Mouse (Mus musculus): ENCODE results near the gene BC049715. TPM values are rescaled to one million over a fixed set of nuclear protein-coding genes. Genes with fewer than 3 reads are reported as not detected.

BC049715 gene
- polyA plus RNA-seq, 1 experiment from 2014 or later: 1.7 TPM

DNA sequence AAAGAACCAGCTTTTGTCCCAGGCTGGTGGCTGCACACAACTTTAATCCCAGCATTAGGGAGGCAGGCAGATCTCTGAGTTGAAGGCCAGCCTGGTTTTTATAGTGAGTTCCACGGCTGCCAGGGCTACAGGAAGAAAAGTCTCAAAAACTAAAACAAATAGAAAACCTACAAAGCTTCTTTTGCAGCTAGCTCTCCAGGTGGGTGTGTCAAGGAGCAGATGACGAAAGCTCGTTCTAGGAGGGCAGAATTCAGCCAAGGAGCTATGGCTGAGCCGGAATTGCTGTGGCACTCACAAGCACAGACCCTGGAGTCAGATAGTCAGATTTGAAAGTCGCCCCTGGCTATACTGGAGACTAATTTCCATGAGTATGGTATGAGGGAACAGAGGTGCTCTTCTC is 20.6 kb upstream of the BC049715 start:
- no peaks in the 10 kb centered on the region for H3K27me3 ChIP-seq (replicated peaks; ENCODE audit: control insufficient read depth, insufficient read depth, low read length)
- no peak overlapping the region for H3K4me3 ChIP-seq (ENCODE audit: low read depth, low read length)
- DNase-seq (ENCODE audit: low spot score) (peak; percentile 51), ATAC-seq (replicated peaks; ENCODE audit: low FRiP score, low TSS enrichment, low read depth) (no peak)
- no peaks in the 10 kb centered on the region for H3K9me3 ChIP-seq (ENCODE audit: control insufficient read depth, low read length)
- 67% methylated on average over 5 of the region's 5 CpGs for WGBS
- H3K9ac ChIP-seq (ENCODE audit: low read length): no peak overlapping the region
- peaks cover 26% of the 10 kb centered on the region for H3K4me1 ChIP-seq (replicated peaks; ENCODE audit: control insufficient read depth, insufficient read depth, low read length)
- peak overlapping the region; percentile 96 for H3K4me2 ChIP-seq (ENCODE audit: low read length)
- H3K27ac ChIP-seq (ENCODE audit: low read depth): 0 out of 2 replicates have a peak overlapping the region, but pooled peaks have one; percentile 85
- peaks cover 2% of the 10 kb centered on the region; the same call in 1 of the 2 replicates for H3K36me3 ChIP-seq (ENCODE audit: control insufficient read depth, insufficient read depth, low read length)

DNA sequence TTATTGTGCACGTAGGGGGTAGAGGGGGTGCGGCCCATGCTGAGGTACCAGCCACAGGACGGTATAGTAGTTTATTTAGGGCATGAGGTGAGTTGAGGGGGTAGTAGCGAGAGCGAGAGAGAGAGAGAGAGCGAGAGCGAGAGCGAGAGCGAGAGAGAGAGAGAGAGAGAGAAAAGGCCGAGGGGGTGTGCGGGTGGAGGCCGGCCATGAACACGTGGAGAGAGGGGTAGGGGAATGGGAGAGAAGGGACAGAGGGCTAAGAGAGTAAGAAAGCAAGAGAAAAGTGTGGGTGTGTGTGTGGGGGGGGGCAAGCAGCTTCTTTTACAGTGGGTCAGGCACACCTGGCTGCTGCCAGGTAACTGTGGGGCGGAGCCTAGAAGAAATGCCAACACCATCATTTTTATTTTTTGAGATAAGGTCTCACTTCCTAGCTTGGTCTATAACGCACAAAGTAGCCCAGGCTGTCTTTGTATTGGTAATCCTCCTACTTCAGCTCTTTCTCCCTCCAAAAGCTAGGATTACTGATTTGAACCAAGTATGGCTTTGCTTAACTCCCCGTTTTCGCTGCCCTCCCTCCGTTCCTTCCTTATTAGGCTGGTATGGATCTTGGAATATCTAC is 19.9 kb upstream of the BC049715 start:
- ATAC-seq (replicated peaks; ENCODE audit: low FRiP score, low TSS enrichment, low read depth) (peak; percentile 8; the same call in 1 of the 2 replicates), DNase-seq (ENCODE audit: low spot score) (peak; percentile 64)
- H3K9me3 ChIP-seq (ENCODE audit: control insufficient read depth, low read length): no peaks in the 10 kb centered on the region

GRCm38 (mm10) chr6:136808014-136808417 is 19.4 kb upstream of the BC049715 start, which contains the start of gene H2afj:
Gene H2afj, plus strand, starts transcription at chr6:136808244.
- peak; percentile 77 for ATAC-seq (replicated peaks; ENCODE audit: low FRiP score, low TSS enrichment, low read depth)
- H3K4me2 ChIP-seq (ENCODE audit: low read length): peak within 1 kb of the TSS; percentile 96
- H3K4me1 ChIP-seq (replicated peaks; ENCODE audit: control insufficient read depth, insufficient read depth, low read length): peaks cover 23% of the 10 kb centered on the region
- WGBS: under 1% methylated on average over 34 of the region's 34 CpGs
- H3K4me3 ChIP-seq (ENCODE audit: low read depth, low read length): peak within 1 kb of the TSS; percentile 76
- DNase-seq (ENCODE audit: low spot score): peak; percentile 100
- peak within 1 kb of the TSS; percentile 65 for H3K9ac ChIP-seq (ENCODE audit: low read length)
- H3K27ac ChIP-seq (ENCODE audit: low read depth): peak within 1 kb of the TSS; percentile 85
- no peaks in the 10 kb centered on the region for H3K27me3 ChIP-seq (replicated peaks; ENCODE audit: control insufficient read depth, insufficient read depth, low read length)
- H3K36me3 ChIP-seq (ENCODE audit: control insufficient read depth, insufficient read depth, low read length): peaks cover 14% of the 10 kb centered on the region
- H3K9me3 ChIP-seq (ENCODE audit: control insufficient read depth, low read length): no peaks in the 10 kb centered on the region

More for the DNA sequence above, 19.9 kb upstream of the BC049715 start:
- Histone ChIP-seq H3K4me1 (replicated peaks; ENCODE audit: control insufficient read depth, insufficient read depth, low read length) (peaks cover 26% of the 10 kb centered on the region), H3K27ac (ENCODE audit: low read depth) (peak overlapping the region; percentile 85), H3K4me2 (ENCODE audit: low read length) (peak overlapping the region; percentile 96), H3K27me3 (replicated peaks; ENCODE audit: control insufficient read depth, insufficient read depth, low read length) (no peaks in the 10 kb centered on the region), H3K9ac (ENCODE audit: low read length) (peak overlapping the region; percentile 44), H3K4me3 (ENCODE audit: low read depth, low read length) (peak overlapping the region; percentile 76), H3K36me3 (ENCODE audit: control insufficient read depth, insufficient read depth, low read length) (peaks cover 9% of the 10 kb centered on the region)
- 31% methylated on average over 18 of the region's 18 CpGs for WGBS

DNA sequence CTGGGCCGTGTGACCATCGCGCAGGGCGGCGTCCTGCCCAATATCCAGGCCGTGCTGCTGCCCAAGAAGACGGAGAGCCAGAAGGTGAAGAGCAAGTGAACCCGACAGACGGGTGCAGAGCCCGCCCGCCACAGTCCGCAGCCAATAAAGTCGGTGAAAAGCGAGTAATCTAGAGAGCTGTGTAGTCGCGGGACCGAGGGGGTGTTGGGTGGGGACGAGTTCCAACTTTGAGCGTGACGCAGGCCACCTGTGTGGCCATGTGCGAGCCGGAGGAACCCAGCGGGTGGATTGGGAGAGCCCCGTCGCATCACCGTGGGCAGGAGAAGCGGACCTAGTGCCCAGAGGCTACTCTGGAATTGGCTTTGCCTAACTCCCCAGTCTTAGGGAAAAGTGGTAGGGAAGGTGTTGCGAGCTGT is 18.8 kb upstream of the BC049715 start:
- Histone ChIP-seq H3K36me3 (ENCODE audit: control insufficient read depth, insufficient read depth, low read length) (peaks cover 21% of the 10 kb centered on the region), H3K9ac (ENCODE audit: low read length) (peak overlapping the region; percentile 65), H3K4me3 (ENCODE audit: low read depth, low read length) (peak overlapping the region; percentile 76), H3K27ac (ENCODE audit: low read depth) (peak overlapping the region; percentile 85), H3K9me3 (ENCODE audit: control insufficient read depth, low read length) (no peaks in the 10 kb centered on the region), H3K4me2 (ENCODE audit: low read length) (peak overlapping the region; percentile 96), H3K27me3 (replicated peaks; ENCODE audit: control insufficient read depth, insufficient read depth, low read length) (no peaks in the 10 kb centered on the region), H3K4me1 (replicated peaks; ENCODE audit: control insufficient read depth, insufficient read depth, low read length) (peaks cover 22% of the 10 kb centered on the region)
- ATAC-seq (replicated peaks; ENCODE audit: low FRiP score, low TSS enrichment, low read depth) (peak; percentile 4), DNase-seq (ENCODE audit: low spot score) (peak; percentile 76)
- under 1% methylated on average over 28 of the region's 28 CpGs for WGBS

GRCm38 (mm10) chr6:136809077-136809476 is 18.3 kb upstream of the BC049715 start:
- no peak overlapping the region for H3K27ac ChIP-seq (ENCODE audit: low read depth)
- H3K4me1 ChIP-seq (replicated peaks; ENCODE audit: control insufficient read depth, insufficient read depth, low read length): peaks cover 22% of the 10 kb centered on the region
- peak; percentile 57 for DNase-seq (ENCODE audit: low spot score)
- WGBS: 30% methylated on average over 14 of the region's 14 CpGs
- H3K4me2 ChIP-seq (ENCODE audit: low read length): peak overlapping the region; percentile 96
- no peak for ATAC-seq (replicated peaks; ENCODE audit: low FRiP score, low TSS enrichment, low read depth)
- H3K4me3 ChIP-seq (ENCODE audit: low read depth, low read length): peak overlapping the region; percentile 76
- peaks cover 25% of the 10 kb centered on the region for H3K36me3 ChIP-seq (ENCODE audit: control insufficient read depth, insufficient read depth, low read length)
- peak overlapping the region; percentile 65 for H3K9ac ChIP-seq (ENCODE audit: low read length)
- H3K9me3 ChIP-seq (ENCODE audit: control insufficient read depth, low read length): no peaks in the 10 kb centered on the region
- no peaks in the 10 kb centered on the region for H3K27me3 ChIP-seq (replicated peaks; ENCODE audit: control insufficient read depth, insufficient read depth, low read length)

DNA sequence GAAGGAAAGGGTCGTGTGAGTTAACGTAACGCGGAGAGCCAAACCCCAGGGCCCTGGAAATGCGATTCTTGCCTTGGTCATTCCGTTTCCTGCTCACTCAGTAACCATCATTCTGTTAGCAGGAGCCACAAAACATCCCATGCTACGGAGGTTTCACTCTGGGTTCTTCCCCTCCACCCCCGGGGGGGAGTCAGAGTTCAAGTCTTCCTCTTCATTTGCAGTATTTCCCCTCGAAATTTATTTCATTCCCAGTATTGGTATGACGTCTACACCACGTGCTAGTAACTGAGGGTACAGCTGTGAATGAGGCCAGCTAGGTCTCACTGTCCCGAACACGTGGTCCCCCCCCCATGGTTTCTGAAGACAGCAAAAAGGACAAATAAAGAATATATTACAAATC is 17.8 kb upstream of the BC049715 start:
- no peak for ATAC-seq (replicated peaks; ENCODE audit: low FRiP score, low TSS enrichment, low read depth)
- peak overlapping the region; percentile 65; the same call in 1 of the 2 replicates for H3K9ac ChIP-seq (ENCODE audit: low read length)
- peaks cover 31% of the 10 kb centered on the region for H3K36me3 ChIP-seq (ENCODE audit: control insufficient read depth, insufficient read depth, low read length)
- WGBS: 76% methylated on average over 13 of the region's 13 CpGs
- no peaks in the 10 kb centered on the region for H3K9me3 ChIP-seq (ENCODE audit: control insufficient read depth, low read length)
- H3K4me3 ChIP-seq (ENCODE audit: low read depth, low read length): peak overlapping the region; percentile 76; the same call in 1 of the 2 replicates
- H3K27me3 ChIP-seq (replicated peaks; ENCODE audit: control insufficient read depth, insufficient read depth, low read length): no peaks in the 10 kb centered on the region
- H3K4me1 ChIP-seq (replicated peaks; ENCODE audit: control insufficient read depth, insufficient read depth, low read length): peaks cover 22% of the 10 kb centered on the region
- peak overlapping the region; percentile 96 for H3K4me2 ChIP-seq (ENCODE audit: low read length)
- H3K27ac ChIP-seq (ENCODE audit: low read depth): no peak overlapping the region
- DNase-seq (ENCODE audit: low spot score): peak; percentile 50

DNA sequence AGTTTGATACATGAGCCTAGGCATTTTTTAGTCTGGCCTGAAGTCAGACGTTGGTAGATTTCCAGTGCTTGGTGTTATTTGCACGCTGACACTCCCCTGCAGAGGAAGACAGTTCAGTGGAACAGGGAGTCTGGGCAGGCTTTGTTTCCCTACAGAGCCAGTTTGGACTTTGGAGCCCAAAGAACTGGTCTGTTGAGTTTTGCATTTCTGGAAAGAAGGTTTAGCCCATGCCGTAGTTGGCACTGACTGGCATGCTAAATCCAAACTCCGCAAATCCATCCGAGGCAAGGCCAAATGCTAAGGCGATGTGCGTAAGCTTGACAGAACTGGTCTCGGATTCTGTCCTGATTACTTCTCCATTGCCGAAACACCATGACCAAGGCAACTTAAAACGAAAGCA is 16.2 kb upstream of the BC049715 start:
- Histone ChIP-seq H3K4me2 (ENCODE audit: low read length) (no peak overlapping the region), H3K4me3 (ENCODE audit: low read depth, low read length) (no peak overlapping the region), H3K36me3 (ENCODE audit: control insufficient read depth, insufficient read depth, low read length) (peaks cover 45% of the 10 kb centered on the region), H3K27ac (ENCODE audit: low read depth) (no peak overlapping the region), H3K27me3 (replicated peaks; ENCODE audit: control insufficient read depth, insufficient read depth, low read length) (no peaks in the 10 kb centered on the region), H3K9me3 (ENCODE audit: control insufficient read depth, low read length) (no peaks in the 10 kb centered on the region), H3K9ac (ENCODE audit: low read length) (no peak overlapping the region), H3K4me1 (replicated peaks; ENCODE audit: control insufficient read depth, insufficient read depth, low read length) (peaks cover 17% of the 10 kb centered on the region)
- no peak for ATAC-seq (replicated peaks; ENCODE audit: low FRiP score, low TSS enrichment, low read depth)
- 85% methylated on average over 10 of the region's 10 CpGs for whole genome bisulfite sequencing
- DNase-seq (ENCODE audit: low spot score): peak; percentile 53

- H3K4me2 ChIP-seq (ENCODE audit: low read length): no peak overlapping the region
- H3K4me3 ChIP-seq (ENCODE audit: low read depth, low read length): no peak overlapping the region
- 45% methylated on average over 4 of the region's 4 CpGs for WGBS
- ATAC-seq (replicated peaks; ENCODE audit: low FRiP score, low TSS enrichment, low read depth): no peak
- peak; percentile 53 for DNase-seq (ENCODE audit: low spot score)
- H3K36me3 ChIP-seq (ENCODE audit: control insufficient read depth, insufficient read depth, low read length): peaks cover 64% of the 10 kb centered on the region
- H3K27me3 ChIP-seq (replicated peaks; ENCODE audit: control insufficient read depth, insufficient read depth, low read length): no peaks in the 10 kb centered on the region
- no peaks in the 10 kb centered on the region for H3K9me3 ChIP-seq (ENCODE audit: control insufficient read depth, low read length)
- H3K27ac ChIP-seq (ENCODE audit: low read depth): no peak overlapping the region
- no peak overlapping the region for H3K9ac ChIP-seq (ENCODE audit: low read length)
- peaks cover 14% of the 10 kb centered on the region; the same call in 1 of the 2 replicates for H3K4me1 ChIP-seq (replicated peaks; ENCODE audit: control insufficient read depth, insufficient read depth, low read length)
Observed at GRCm38 (mm10) chr6:136813117-136813516, 14.3 kb upstream of the BC049715 start.

GRCm38 (mm10) chr6:136815381-136815780 is 12.0 kb upstream of the BC049715 start:
- DNase-seq (ENCODE audit: low spot score) (no peak), ATAC-seq (replicated peaks; ENCODE audit: low FRiP score, low TSS enrichment, low read depth) (no peak)
- H3K9me3 ChIP-seq (ENCODE audit: control insufficient read depth, low read length): no peaks in the 10 kb centered on the region
- no peak overlapping the region for H3K27ac ChIP-seq (ENCODE audit: low read depth)
- H3K4me1 ChIP-seq (replicated peaks; ENCODE audit: control insufficient read depth, insufficient read depth, low read length): peaks cover 3% of the 10 kb centered on the region; the same call in 1 of the 2 replicates
- no peak overlapping the region for H3K4me3 ChIP-seq (ENCODE audit: low read depth, low read length)
- no peak overlapping the region for H3K9ac ChIP-seq (ENCODE audit: low read length)
- WGBS: 95% methylated on average over 7 of the region's 7 CpGs
- peaks cover 87% of the 10 kb centered on the region for H3K36me3 ChIP-seq (ENCODE audit: control insufficient read depth, insufficient read depth, low read length)
- no peak overlapping the region for H3K4me2 ChIP-seq (ENCODE audit: low read length)
- no peaks in the 10 kb centered on the region for H3K27me3 ChIP-seq (replicated peaks; ENCODE audit: control insufficient read depth, insufficient read depth, low read length)

Measured in intestine, embryonic 14.5 days (tissue).